Mouse (Mus musculus): ENCODE measurements at regions not wholly inside any gene's neighbourhood (a gene's known extent, or its start where the extent isn't known, plus 50 kb on each side); places are given as distances from the start of the nearest gene placed in this dataset.

DNA sequence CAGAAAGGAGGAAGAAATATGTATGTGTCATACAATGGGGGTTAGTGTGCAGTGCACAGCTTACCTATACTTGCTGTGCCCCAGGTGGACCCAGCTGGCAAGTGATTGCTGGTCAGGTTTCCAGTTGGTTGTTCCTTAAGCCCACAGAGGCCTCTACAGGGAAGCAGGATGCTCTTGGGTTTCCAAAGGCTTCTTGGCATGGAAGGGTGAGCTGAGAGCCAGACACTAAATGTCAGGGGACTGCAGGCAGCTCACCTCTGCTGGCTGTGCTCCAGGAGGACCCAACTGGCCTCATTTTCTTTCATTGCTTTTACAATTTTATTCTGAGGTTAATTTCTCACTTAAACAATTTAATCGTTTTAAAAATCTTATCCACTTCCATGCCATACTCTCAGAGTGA, 108.1 kb downstream of the Gm10184 start:
- no peak for DNase-seq (ENCODE audit: low spot score in 2 of 2)

DNA sequence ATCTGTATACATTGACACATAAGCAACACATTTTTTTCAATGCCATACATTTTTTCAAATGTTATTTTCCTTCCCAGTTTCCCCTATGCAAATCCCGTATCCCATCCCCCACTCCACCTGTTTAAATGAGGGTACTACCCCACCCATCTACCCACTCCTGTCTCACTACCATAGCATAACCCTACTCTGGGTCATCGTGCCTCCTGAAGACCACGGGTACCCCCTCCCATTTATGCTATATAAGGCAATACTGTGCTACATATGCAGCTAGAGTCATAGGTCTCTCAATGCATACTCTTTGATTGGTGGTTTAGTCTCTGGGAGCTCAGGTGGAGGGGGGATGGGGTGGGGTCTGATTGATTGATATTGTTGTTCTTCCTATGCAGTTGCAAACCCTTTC, 132.7 kb downstream of the Gm10184 start:
- DNase-seq (ENCODE audit: low spot score in 2 of 2) = no peak

DNA sequence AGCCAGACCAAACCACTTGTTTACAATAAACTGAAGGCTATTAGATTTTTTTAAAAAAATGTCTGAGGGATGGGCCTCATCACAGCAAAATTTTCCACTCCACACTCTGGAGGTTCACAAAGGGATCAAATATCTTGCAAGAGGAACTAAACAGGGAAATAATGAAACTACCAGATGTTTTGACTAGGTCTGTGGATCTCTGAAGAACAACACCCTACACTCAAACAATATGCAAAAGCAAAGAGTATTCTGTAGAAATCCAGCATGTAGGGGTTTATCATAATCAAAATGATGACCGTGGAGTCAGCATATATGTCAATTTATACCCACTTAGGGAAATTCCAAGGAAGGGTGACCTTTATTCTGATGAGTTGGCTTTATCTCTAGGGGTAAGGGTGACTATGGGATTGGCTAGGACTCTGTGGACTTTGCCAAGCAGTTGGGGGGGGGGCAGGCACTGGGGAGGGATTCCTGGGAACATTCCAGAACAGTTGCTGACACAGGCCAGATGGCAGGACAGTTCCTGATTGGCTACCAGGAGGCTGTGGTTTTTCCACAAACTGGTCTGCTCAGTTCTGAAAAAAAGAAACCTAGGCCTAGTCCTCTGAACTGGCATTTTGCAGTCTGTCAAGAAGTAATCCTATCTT, 143.9 kb downstream of the Gm10184 start:
- DNase-seq (ENCODE audit: low spot score in 2 of 2) = no peak

DNA sequence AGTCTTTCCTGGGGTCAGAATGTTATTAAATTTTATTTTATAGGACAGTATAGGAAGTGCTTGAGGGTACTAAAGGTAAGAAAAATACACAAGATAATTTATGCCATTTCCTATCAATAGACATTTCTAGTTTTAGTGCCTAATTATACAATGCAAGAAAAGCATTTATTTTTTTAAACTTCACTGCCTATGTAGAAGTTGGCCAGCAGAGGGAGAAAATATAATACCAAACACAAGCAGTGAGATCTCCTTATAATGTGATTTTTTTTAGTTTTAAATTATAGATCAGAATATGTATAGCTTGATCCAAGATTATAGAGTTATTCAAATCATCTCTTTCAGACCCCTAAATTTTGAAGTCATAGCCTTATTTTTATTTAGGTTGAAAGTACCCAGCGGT, 172.8 kb downstream of the Gm10184 start:
- no peak for DNase-seq (ENCODE audit: low spot score in 2 of 2)

DNA sequence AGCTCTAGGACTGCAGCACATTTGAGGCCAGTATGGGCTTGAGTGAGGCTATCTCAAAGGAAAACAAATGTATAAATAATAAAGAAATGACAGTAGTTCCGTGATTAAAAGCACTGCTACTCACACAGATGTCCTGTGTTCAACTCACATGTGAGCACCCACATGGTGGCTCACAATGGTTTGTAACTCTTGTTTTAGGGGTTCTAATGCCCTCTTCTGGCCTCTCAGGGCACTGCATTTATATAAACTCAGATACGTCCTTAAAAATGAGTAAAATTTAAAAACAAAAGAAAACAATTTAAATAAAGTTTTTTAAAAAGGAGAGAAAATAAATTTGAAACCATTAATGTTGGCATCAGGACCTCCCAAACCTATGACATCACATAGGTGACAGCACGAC, 184.7 kb downstream of the Gm10184 start:
- no peak for DNase-seq (ENCODE audit: low spot score in 2 of 2)

DNA sequence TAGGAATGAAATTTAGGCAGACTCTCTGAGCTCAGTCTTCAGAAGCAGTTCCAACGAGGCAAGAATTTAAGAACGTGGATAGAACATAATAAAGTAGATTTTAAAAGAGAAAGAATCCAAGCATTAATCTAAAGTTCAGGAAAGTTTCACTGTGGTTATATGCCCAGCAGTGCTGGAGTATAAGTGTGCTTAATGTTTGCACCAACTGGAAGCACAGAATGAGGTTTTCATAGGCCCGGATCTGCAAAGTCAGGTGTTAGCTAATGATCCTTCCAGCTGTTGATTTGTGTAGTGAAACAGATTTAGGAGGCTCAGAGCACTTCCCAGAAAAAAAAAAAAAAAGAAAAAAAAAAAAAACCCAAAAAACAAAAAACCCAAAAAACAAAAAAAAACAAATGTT, 228.5 kb downstream of the Gm10184 start:
- no peak for DNase-seq (ENCODE audit: low spot score in 2 of 2)

DNA sequence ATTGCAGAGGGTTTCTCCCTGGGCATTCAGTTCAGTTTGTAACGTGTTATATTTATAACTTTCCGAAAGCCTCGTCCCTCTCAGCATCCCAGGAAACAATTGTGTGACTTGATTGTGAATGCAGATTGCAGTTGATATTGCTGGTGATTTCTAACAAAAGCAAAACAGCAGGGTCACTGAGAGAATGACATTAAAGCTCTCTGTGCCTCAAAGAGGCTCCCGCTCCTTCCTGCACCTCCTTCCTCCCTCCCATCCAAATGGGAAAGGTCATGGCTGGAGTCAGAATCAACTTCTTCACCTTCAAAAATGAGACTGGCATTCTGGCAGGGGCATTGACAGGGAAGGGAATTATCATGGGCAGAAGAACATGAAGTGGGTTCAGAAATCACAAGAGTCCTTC, 251.9 kb downstream of the Gm10184 start:
- DNase-seq (ENCODE audit: low spot score in 2 of 2) = no peak

- DNase-seq (ENCODE audit: low spot score in 2 of 2) = no peak
Measured at GRCm38 (mm10) chr17:89656211-89656610, 254.0 kb downstream of the Gm10184 start.

DNA sequence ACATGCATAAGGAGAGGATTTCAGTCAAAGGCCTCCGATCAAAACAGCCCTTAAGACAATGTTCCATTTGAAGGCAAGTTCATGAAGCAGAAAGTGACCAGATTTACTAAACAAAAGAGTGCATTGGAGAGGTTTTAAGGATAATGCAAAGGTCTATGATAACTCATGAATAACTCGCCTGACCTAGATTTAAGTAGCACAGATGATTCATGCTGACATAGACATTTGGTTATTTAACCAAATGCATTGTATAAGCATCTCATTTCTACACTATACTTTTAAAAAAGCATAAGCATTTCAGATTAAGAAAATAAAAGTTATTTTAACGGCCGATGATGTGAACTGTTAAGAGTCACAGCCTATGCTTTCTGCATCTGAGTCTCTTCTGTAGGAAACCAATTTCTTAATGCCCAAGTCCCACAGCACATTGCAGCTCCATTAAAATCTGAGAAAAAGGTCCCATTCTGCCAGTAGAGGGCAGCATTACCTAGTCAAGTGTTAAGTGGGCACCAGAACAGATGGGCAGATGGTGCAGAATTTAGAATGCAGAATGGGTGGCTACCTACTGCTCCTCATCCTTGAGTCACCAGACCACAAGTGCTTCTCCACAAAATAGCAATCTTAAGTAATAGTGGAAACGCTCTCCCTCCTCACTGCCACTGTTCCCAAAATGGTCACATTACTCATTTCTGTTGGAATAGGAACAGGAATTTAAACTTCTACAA, 256.0 kb downstream of the Gm10184 start:
- peak; percentile 76 to 81 for DNase-seq (ENCODE audit: low spot score in 2 of 2)

DNA sequence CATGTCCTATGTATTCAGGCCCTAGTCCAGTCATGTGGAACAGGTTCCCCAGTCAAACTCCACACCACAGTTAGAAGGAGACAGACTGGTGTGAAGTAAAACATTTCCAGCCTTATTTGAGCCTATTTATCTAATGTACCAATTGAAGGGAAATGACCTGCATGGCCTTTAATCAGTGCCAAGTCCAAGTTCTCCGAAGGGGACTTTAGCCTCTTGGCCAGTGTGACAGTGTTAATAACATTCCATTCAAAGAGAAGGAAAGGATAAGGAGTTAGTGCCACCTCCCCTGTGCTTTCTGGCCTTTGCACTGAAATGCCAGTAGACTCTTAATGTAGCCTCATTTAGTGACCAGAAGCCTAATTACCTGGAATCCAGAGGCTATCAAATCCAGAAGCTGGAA, 264.2 kb downstream of the Gm10184 start:
- no peak for DNase-seq (ENCODE audit: low spot score in 2 of 2)

All from layer of hippocampus, adult 8-10 months (tissue).